12 mouse cellular contexts compared by ENCODE assay signal in the genomic region with DNA sequence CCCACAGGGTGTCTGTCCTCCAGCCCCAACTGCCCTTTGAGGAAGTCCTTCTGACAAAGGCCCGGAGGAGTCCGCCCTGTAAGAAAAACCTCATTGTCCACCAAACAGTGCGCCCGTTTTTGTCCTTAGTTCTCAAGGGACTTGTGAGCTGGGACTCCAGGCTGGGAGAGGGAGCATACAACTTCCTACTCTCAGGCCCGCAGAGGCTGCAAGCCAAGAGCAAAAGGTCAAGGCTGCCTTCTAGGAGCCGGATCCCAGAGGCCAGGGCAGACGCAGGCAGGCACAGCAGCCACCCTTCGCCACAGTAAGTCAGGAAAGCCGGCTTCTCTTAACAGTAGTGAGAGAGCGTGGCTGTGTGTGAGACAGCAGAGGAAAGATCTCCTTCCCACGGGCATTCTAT. TPM values are rescaled to one million over a fixed set of nuclear protein-coding genes. Genes with fewer than 3 reads are reported as not detected.
DNase-seq lines count a peak whose midpoint lies in the region; ATAC-seq and TF ChIP-seq lines count a peak whose summit lies in the region.
"Had no signal": no experiment of that assay in that cellular context is flagged by ENCODE, and none has a peak within 500 bp of the region (broad histone marks: within the 10 kb centered on the region; RNA-seq: fewer than 3 reads in every experiment).

No protein-coding gene starts in this region.

- WGBS in kidney, embryonic 14.5 days, result 42% methylated on average over 11 of the region's 11 CpGs
- WGBS in heart, embryonic 12.5 days, result 25% methylated on average over 11 of the region's 11 CpGs
- 32% methylated on average over 11 of the region's 11 CpGs for WGBS in lung, postnatal 0 days

- ATAC-seq in kidney, embryonic 14.5 days (ENCODE audit: low FRiP score, low TSS enrichment), result no peak
- no peak for ATAC-seq in heart, embryonic 12.5 days (ENCODE audit: insufficient number of reproducible peaks, low FRiP score)
- no peak for ATAC-seq in lung, postnatal 0 days

- peak; percentile 35 for DNase-seq in kidney, adult 18-20 months
- peak; percentile 59 for DNase-seq in ES-CJ7 (ENCODE audit: low read depth, low spot score)
- DNase-seq in adrenal gland, postnatal 25 days, result peak; percentile 67
- DNase-seq in frontal cortex, postnatal 14 days (ENCODE audit: low spot score in 2 of 2), result no peak
- DNase-seq in urinary bladder, adult 2 months (ENCODE audit: low spot score), result no peak
- DNase-seq in lung, postnatal 0 days (ENCODE audit: low spot score), result no peak
- DNase-seq: cerebellum, adult 9-10 months; gastrocnemius, postnatal 36 days; midbrain, embryonic 14.5 days had no signal

- no peak for TF ChIP-seq EP300 in lung, postnatal 0 days (IDR thresholded peaks at IDR 0.05)

- H3K9me3 ChIP-seq in kidney, embryonic 14.5 days (ENCODE audit: control insufficient read depth, low read length), result no peaks in the 10 kb centered on the region
- no peaks in the 10 kb centered on the region for H3K9me3 ChIP-seq in heart, embryonic 12.5 days (replicated peaks)
- H3K9me3 ChIP-seq in lung, postnatal 0 days (ENCODE audit: low read length), result no peaks in the 10 kb centered on the region

- no peaks in the 10 kb centered on the region for H3K36me3 ChIP-seq in kidney, embryonic 14.5 days (ENCODE audit: control insufficient read depth, insufficient read depth, low read length)
- H3K36me3 ChIP-seq in heart, embryonic 12.5 days, result no peaks in the 10 kb centered on the region
- no peaks in the 10 kb centered on the region for H3K36me3 ChIP-seq in lung, postnatal 0 days (ENCODE audit: insufficient read depth, low read length)

- no peak for TF ChIP-seq CTCF in lung, postnatal 0 days (IDR thresholded peaks at IDR 0.05)

- no peak overlapping the region for H3K27ac ChIP-seq in kidney, embryonic 14.5 days (ENCODE audit: low read depth, low read length)
- no peak overlapping the region for H3K27ac ChIP-seq in heart, embryonic 12.5 days (ENCODE audit: poor library complexity, severe bottlenecking)
- H3K27ac ChIP-seq in lung, postnatal 0 days (ENCODE audit: low read length), result no peak overlapping the region
- H3K27ac ChIP-seq: liver, embryonic 14.5 days had no signal

- peaks cover 11% of the 10 kb centered on the region for H3K27me3 ChIP-seq in kidney, embryonic 14.5 days (ENCODE audit: control insufficient read depth, insufficient read depth, low read length)
- H3K27me3 ChIP-seq in heart, embryonic 12.5 days (replicated peaks), result peaks cover 39% of the 10 kb centered on the region
- H3K27me3 ChIP-seq in lung, postnatal 0 days (replicated peaks; ENCODE audit: insufficient read depth, low read length), result 0 out of 2 replicates have a peak, but pooled peaks cover 6% of the 10 kb centered on the region

- H3K9ac ChIP-seq in kidney, embryonic 14.5 days (ENCODE audit: low read depth, low read length), result no peak overlapping the region
- H3K9ac ChIP-seq in heart, embryonic 12.5 days, result peak overlapping the region; percentile 9; the same call in 1 of the 2 replicates
- no peak overlapping the region for H3K9ac ChIP-seq in lung, postnatal 0 days (replicated peaks; ENCODE audit: low read depth)
- H3K9ac ChIP-seq: liver, embryonic 14.5 days had no signal

- no peak overlapping the region for H3K4me2 ChIP-seq in kidney, embryonic 14.5 days (replicated peaks; ENCODE audit: low read depth, low read length)
- no peak overlapping the region for H3K4me2 ChIP-seq in heart, embryonic 12.5 days
- H3K4me2 ChIP-seq in lung, postnatal 0 days (replicated peaks; ENCODE audit: low read depth, low read length), result no peak overlapping the region

- H3K4me1 ChIP-seq in kidney, embryonic 14.5 days (ENCODE audit: control insufficient read depth, insufficient read depth, low read length), result peaks cover 8% of the 10 kb centered on the region
- H3K4me1 ChIP-seq in heart, embryonic 12.5 days (replicated peaks), result peaks cover 25% of the 10 kb centered on the region
- peaks cover 4% of the 10 kb centered on the region; the same call in 1 of the 2 replicates for H3K4me1 ChIP-seq in lung, postnatal 0 days (ENCODE audit: insufficient read depth, low read depth, low read length)

- H3K4me3 ChIP-seq in kidney, embryonic 14.5 days (ENCODE audit: low read length), result no peak overlapping the region
- no peak overlapping the region for H3K4me3 ChIP-seq in heart, embryonic 12.5 days
- H3K4me3 ChIP-seq in lung, postnatal 0 days (ENCODE audit: low read depth, low read length), result no peak overlapping the region

RNA-seq across cellular contexts. Expression of gene Alpl, which starts 4.1 kb away (rescaled TPM):
- 5.9 and 10.2 TPM in 2 replicates for polyA plus RNA-seq in kidney, embryonic 14.5 days (2014; fragmentation: Nextera tagmentation; extraction: Ambion mirVana)
- total RNA-seq in adrenal gland, postnatal 25 days (2021), result 4.6 and 6.1 TPM in 2 replicates
- 1.7 and 2.2 TPM in 2 replicates for polyA plus RNA-seq in heart, embryonic 12.5 days (2016; fragmentation: Nextera tagmentation; extraction: Ambion mirVana)
- polyA plus RNA-seq in urinary bladder, adult 2 months (2012; rRNA removed), result 96.6 and 104 TPM in 2 replicates
- 2.2 and 3.0 TPM in 2 replicates for polyA plus RNA-seq in lung, postnatal 0 days (2015; fragmentation: Nextera tagmentation; extraction: Ambion mirVana)

Comparison
In these comparisons a context has a peak if more than half of its experiments do, and no peak if none do; other contexts are left out.
1. DNase-seq: peak in kidney, adult 18-20 months (single experiment), ES-CJ7 (single experiment) and adrenal gland, postnatal 25 days (single experiment); none in frontal cortex, postnatal 14 days (0 of 2), urinary bladder, adult 2 months (single experiment) and lung, postnatal 0 days (single experiment).